Mouse (Mus musculus) left cerebral cortex, postnatal 10 days (tissue): ENCODE data around the gene Serpinb1a. TPM values are rescaled to one million over a fixed set of nuclear protein-coding genes. Genes with fewer than 3 reads are reported as not detected.
A peak's percentile ranks its signal among the peaks of the same experiment; 100 is the strongest.

Experiments used
- DNase-seq, 2 experiments: peaks; one replicate each; pipeline ENCODE4 v3.0.0; 2021 to 2022; ENCODE audit warnings: low spot score in 2 of 2, mixed read lengths in 1 of 2; ENCODE audit errors: extremely low spot score in 1 of 2
- intact Hi-C: fragments of 180-260 bp; cut with DNase I; formaldehyde crosslinking; loops from one replicate; pipeline ENCODE4 v1.15.1; 2025
- total RNA-seq, 2 experiments: library from RNA; stranded (reverse); gene quantifications; 2 replicates each; pipeline ENCODE4 v1.2.3; 2021

Gene Serpinb1a
- total RNA-seq, 2 experiments from 2014 or later, result 1.5 to 2.3 TPM

DNA sequence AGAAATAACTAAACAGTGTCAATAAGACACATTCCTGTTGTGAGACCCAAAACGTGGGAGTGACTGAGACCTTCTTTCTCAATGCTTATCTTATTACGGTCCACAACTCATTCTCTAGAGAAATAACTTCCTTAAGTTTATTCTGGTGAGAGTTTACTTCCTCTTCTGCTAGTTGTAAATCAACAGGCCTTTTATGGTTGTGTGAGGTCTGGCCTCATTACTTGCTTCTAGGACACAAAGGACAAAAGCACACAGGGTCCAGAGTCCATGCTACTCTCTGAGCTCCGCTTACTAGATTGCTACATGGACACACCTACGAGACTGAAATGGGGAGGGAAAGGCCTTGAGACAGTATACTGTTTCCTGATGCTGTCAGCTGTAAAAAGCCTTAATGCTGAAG, 1.9 kb downstream of the Serpinb1a start:
- intact Hi-C loops, result no loop called here

DNA sequence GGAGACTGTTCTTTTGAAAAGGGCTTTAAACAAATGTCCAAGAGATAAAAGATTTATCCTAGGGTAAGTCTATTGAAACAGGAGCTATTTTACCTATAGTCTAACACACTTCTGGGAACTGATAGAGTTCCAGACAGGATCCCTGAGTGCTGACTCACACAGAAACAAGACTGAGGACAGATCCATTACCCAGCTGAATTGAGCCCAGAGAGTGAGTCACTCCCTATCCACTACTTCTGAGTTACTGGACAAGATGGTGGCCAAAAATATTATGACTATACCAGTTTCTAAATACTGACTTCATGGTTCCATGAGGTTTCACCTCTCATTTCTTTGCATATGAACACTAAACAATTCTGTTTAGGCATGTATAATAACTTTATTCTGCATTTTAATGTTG, 4.8 kb downstream of the Serpinb1a start:
- no peak for DNase-seq
- intact Hi-C loops, result no loop called here

More for the DNA sequence above, 1.9 kb downstream of the Serpinb1a start:
- no peak for DNase-seq

DNA sequence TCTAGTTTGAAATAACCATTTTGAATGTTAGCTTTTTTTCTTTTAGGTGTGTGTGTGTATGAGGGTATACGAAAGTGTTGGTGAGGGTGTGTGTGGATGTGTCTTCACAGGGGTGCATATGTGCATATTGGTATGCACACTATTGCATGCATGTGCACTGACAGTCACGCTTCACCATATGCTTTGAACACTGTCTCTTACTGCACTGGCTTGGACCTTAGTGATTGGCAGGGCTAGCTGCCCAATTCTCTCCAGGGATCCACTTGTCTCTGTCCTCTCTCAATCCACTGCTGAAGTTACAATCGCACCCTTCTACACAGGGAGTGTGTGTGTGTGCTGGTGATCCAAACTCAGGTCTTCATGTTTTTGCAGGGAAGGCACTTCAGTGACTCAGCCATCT, 9.6 kb downstream of the Serpinb1a start:
- intact Hi-C loops, result no loop called here
- no peak for DNase-seq

DNA sequence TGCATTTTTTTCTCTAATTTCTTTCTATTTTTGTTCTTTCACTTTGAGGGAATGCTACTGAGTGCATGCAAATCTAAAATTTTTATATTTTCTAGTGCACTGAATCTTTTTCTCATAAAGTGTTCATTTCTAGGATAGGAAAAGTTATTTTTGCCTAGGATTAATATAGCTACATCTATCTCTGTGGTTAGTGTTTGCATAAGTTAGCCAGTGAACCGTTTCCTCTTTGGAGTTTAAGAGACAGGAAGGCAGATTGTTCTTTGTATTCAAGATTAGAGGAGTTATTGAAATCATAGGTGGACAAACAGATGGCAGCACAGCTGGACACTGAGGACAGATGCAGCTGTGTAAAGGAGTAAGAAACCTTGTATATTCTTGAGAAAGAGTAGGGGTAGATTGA, 11.7 kb downstream of the Serpinb1a start:
- intact Hi-C loops, result no loop called here
- DNase-seq, result no peak

DNA sequence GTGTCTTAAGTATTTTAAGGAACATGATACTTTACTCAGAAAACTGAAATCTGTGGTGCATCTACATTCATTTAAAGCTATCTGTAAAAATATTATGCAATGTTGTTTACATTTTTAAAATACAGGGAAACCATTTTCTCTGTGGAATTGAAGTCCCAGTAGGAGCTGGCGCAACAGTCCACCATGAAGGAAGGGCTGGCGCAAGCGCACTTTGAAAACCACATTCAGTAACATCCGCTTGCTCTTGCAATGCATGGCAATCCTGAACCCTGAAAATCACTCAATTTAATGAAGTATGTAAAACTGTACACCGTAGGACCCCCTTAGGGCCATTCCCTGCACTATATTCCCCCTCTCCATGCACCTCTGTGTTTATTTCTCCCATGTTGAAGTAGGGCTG, 16.5 kb downstream of the Serpinb1a start:
- intact Hi-C loops, result no loop called here
- no peak for DNase-seq

DNA sequence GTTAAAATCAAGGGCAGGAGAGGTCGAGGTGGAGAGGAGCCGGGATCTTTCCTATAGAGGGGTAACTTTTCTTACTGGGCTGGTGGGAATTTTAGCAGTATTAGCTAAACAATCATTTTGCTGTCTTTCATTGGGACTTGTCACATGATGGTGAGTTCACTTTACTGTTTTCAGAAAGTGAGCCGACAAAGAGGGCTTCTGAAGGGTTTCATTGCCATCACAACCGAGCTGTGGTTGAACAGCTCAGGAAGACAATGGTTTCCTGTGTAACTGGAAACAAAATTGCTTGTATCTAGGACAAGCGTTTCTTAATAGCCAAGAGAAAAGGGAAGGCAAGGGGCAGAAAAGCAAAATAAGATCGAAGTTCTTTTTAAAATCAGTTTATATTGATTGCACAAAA, 17.7 kb downstream of the Serpinb1a start:
- DNase-seq, result no peak

DNA sequence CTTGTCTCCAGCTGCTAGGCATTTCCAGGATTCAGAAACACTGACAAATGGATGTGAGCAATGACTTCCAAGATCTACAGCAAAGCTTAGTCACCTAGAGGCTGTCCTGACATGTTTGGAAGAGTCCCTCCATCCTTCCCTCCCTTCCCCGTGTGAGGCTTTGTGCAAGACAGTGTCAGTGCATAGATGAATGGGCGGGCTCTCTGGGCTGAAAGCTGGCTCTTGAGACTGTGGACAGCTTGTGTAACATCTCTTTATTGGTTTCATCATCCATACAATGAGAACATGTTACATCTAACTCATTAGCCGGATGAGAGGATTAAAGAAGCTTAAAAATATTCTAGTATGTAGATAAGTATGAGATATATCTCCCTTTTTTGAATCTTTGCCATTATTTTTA, 18.2 kb downstream of the Serpinb1a start:
- intact Hi-C loops, result no loop called here
- DNase-seq, result no peak

More for the DNA sequence above, 17.7 kb downstream of the Serpinb1a start:
- intact Hi-C loops, result no loop called here

DNA sequence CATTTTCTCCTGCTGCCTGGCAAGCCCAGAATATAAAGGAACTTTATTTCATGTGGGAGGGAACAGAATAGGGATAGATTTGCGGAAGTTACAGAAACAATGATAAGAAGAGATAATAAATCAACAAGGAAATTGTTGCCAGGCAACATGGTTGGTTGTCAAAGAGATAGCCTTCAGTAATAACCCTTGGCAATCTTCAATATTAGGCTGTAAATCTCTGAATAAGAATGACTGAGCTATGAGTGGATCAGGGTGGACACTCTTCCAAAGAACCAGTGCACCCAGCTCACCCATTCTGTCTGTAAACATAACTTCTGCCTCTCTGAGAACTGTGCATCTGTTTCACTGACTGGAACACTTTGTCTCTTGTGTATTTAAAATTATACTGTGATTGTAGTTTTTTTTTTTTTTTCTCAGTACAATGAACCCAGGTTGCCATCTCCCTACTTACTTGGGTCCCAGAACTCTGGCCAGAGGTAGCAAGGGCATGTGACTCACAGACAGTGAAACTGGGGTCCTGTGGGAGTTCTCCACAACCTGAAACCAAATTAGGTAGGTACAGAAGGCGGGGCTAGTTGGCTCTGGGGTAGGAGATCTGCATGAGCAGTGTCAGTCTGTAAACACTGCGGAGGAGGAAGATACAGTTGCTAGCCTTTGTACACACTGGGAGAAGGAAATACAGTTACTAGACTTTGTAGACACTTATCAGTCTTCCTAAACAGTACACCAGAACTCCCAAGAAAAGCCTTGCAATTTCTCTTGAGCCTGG, 19.3 kb downstream of the Serpinb1a start:
- no peak for DNase-seq
- intact Hi-C loops, result no loop called here

DNA sequence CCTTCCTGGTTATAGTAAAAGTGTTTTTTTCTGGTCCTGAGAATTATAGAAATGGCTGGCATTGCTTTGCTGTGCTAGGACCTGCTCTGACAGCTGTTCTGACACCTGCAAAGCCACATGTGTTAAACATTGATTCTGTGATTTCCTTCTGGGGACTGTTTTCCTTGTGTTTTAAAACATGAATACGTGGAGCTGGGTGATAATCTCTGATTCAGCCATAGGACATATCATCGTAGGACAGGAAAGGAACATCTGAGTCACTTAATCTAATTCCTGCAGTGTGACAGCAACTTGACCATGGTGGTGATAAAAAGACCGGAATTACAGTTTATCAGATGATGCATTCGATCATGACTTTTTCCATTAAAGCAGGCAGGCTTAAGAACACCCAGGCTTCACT, 22.1 kb downstream of the Serpinb1a start:
- intact Hi-C loops, result no loop called here
- DNase-seq, result no peak

DNA sequence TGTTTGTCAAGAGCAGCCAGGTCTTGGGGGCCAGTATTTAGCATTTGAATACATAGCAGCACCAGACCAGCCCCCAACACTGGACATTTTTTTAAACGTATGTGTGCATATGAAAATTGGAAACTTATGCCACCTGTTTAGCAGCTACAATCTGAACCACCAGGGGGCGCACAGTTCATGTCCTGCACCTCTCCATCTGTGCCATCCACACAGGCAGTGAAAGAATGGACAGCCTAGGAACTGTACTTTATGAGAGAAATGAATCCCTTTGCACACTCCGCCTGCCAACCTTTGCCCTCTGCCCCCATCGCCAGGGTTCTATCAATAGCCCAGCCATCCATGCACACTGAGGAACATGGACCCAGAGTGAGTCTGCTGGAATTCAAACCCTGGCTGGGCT, 23.0 kb downstream of the Serpinb1a start:
- intact Hi-C loops, result no loop called here
- peak in 1 of 2 experiments; percentile 55 for DNase-seq

DNA sequence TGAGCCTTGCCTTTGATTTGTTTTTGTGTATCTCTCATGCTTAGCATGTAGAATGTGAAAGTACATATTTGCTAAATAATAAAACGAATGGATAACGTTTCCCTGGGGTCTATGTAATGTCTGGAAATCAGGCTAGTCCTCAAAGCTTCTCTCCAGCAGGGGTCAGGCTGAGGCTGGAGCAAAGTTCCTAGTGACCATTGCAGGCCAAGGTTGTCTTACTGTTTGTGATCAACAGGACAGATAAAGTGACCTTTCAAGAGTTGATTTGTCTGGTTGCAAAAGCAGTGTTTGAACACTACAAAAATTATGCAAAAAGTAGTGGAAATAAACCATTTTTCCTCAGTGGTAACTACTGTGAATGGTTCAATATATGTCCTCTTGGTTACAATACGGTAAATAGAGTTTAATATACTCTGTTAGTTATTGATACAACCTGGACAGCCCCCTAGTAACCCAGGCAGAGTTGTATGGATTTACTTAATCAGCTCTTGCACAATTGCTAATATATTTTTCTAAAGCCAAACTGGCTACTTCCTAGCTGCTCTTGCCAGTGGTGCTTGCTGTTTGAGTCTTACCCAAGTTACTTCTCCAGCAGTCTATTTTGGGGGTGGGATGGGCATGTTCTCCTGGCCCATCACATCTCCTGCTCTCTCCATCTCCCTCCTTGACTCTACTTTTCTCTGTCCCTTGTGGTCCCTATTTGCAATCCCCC, 23.7 kb downstream of the Serpinb1a start:
- no peak for DNase-seq
- intact Hi-C loops, result no loop called here

DNA sequence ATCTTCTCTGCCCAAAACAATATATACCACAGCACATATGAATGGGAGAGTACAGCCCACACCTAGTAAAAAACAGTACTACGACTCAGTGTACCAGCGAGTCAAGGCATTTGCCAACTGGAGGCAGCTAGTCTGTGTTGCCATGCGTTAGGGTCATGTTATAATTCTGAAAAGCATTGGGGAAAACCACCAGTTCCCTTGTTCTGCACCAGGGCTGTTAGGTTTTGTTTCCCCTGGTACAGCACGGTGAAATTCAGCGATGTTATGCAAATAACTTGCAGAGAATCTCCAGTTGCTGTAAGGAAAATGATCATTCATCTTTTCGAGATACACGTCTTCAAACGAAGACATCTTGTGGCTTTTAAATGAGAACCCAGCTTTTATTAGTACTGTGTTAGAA, 25.4 kb downstream of the Serpinb1a start:
- intact Hi-C loops, result no loop called here
- DNase-seq, result no peak

DNA sequence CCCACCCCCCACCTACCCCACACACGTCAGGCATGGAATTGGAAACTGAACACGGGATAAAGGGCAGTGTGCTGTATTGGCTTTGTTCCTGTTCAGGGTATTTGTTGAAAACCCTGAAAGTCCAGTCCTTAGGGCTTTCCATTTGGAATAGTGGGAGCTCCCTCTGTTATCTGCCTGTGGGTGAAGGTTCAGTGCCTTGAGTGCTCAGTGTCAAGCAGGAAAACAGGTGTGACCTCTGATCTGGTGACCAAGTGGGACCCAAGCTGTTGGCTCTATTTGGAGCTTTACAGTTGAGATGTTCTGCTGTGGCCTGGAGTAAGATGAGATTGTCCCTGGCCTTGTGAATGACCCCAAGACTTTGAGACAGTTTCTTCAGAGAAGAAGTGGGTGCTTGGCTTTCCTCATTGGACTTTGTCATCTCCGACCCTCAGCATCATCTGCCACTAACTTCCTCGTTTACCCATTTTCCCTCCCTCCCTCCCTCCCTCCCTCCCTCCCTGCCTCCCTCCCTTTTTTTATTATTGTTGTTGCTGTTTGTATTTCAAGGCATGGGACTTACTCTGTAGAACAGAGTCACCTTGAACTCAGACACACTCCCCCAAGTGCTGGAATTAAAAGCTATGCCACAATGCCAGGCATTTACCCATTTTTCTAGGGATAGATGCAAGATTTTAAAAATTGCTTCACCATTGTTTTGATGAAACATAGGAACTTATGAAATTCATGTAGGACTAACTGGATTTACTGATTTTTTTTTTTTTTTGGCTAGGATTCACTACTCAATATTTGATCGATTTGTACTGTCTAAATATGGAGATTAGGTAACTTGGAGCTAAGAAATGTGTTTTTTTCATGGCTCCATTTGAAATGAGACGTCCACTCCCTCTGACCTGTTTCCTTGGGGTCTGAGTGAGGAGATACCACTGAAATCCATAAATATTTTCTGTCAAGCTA, 26.3 kb downstream of the Serpinb1a start:
- intact Hi-C loops, result no loop called here
- no peak for DNase-seq

DNA sequence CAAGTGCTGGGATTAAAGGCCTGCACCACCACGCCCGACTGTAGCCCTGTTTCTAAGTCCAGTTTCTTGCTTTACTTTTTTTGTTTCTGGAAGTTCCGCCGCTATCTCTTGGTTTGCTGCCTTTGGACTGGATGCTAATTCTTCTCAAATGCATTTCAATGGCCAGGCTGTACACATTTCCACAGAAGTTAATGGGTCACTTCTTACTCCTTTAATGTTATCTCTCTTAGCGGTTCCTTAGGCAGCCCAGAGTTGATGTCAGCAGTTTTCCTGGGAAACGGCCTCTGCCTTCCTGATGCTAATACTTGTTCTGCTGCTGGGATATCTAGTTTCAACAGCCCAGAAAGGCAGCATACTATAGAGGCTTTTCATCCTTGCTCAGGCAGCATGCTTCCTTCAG, 27.9 kb downstream of the Serpinb1a start:
- no peak for DNase-seq
- intact Hi-C loops, result no loop called here

DNA sequence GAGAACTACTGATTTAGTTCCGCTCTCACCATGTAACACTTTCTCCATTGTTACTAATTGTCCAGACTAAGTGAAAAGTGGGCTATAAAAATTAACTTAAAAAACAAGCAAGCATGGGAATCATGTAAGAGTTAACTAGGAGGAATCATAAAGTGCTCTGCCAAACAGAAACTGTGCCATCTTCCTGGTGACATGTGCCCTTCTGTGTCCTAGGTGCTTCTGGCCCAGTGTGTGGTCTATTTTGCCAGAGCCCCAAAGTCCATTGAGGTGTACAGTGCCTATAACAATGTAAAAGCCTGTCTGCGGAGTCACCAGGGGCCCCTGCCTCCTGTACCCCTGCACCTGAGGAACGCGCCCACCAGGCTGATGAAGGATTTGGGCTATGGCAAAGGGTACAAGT, 29.3 kb downstream of the Serpinb1a start:
- no peak for DNase-seq
- intact Hi-C loops, result no loop called here

DNA sequence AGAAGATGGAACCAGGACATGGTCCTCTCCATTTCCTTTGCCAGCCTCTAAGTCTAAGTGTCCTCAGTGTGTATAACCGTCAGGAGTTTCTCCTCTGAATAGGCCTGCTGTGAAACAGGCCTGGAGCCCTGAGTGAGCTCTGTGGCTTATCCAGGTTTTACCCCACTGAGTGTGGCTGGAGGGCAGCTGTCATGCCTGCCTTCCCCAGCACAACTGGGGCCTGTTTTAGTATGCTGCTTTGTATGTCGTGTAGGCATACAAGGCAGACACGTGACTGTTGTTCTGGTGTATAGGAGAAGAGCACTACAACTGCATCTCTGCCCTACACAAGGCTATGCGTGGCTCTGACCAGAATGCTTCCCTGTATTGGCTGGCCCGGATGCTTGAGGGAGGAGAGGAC, 31.1 kb downstream of the Serpinb1a start:
- no peak for DNase-seq
- intact Hi-C loops, result no loop called here

DNA sequence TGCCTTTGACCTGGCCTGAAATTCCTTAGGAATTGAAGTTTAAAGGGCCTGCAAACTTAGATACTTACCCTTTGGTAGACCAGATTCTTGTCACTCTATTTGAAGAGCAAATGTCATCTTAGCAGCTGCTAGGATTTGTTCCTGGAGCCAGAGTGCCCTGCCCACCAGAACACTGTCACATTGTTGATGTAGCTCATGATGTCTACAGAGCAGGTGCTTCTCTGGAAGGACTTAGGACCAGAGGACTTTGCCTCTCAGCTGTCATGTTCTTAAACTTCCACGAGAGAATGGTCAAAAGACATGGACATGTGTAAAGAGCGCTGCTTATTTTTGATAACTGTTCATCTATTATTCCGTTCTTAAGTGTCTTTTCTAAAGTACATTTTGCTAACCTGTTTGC, 31.7 kb downstream of the Serpinb1a start:
- intact Hi-C loops, result no loop called here
- no peak for DNase-seq

DNA sequence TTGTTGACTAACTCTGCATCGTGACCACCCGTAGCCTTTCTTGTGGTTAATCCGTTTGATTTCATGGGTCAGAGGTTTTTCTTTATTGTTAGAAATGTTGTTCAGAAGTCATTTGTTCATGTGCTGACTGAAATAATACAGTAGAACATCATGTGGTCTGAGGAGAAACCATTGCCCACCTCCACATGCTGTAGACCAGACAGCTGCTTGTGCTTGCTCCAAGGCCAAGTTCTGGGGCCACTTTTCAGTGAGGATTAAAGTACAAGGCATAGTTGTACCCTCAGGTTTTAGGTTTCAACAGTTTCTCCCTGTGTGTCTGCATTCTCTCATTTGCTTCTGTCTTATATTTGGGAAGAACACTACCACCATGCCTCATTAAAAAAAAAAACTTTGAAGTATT, 43.4 kb downstream of the Serpinb1a start:
- intact Hi-C loops, result no loop called here
- no peak for DNase-seq

DNA sequence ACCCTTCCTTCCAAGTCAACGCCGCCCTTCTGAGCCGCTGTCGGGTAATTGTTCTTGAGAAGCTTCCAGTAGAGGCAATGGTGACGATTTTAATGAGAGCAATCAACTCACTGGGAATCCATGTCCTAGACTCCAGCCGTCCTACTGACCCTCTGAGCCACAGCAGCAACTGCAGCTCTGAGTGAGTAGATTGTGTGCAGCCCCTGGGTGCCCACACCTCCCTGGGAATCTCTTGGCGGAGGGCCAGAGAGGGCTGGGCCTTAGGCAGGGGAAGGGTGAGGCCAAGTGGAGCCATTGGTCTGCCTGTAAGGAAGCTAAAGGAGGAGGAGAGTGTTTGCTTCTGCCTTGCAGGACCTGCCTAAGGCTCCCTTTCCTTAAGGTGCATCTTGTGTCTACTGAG, 44.2 kb downstream of the Serpinb1a start:
- intact Hi-C loops, result no loop called here

More for the DNA sequence above, 44.2 kb downstream of the Serpinb1a start:
- peak in 1 of 2 experiments; percentile 62 for DNase-seq
